28 mouse cellular contexts compared by ENCODE assay signal in genomic region chr11:115598309-115598708, GRCm38 (mm10). TPM values are rescaled to one million over a fixed set of nuclear protein-coding genes. Genes with fewer than 3 reads are reported as not detected.
DNase-seq lines count a peak whose midpoint lies in the region; ATAC-seq and TF ChIP-seq lines count a peak whose summit lies in the region.
"Had no signal": no experiment of that assay in that cellular context is flagged by ENCODE, and none has a peak within 500 bp of the region (broad histone marks: within the 10 kb centered on the region; RNA-seq: fewer than 3 reads in every experiment).

No protein-coding gene starts in this region.

- peaks cover 48% of the 10 kb centered on the region for H3K4me1 ChIP-seq in liver, embryonic 13.5 days (replicated peaks)
- peaks cover 27% of the 10 kb centered on the region for H3K4me1 ChIP-seq in liver, embryonic 11.5 days (replicated peaks; ENCODE audit: control insufficient read depth, insufficient read depth, low read length)
- H3K4me1 ChIP-seq in MEL (ENCODE audit: control insufficient read depth in 1 of 2, insufficient read depth in 2 of 2, low read length in 2 of 2): peaks cover 7 to 32% of the 10 kb centered on the region in 2 experiments
- H3K4me1 ChIP-seq in intestine, embryonic 15.5 days (replicated peaks): peaks cover 7% of the 10 kb centered on the region

- H3K79me2 ChIP-seq in MEL (ENCODE audit: control insufficient read depth, insufficient read depth, low read length, poor library complexity): peaks cover 58% of the 10 kb centered on the region
- peaks cover 100% of the 10 kb centered on the region for H3K79me2 ChIP-seq in macrophage (ENCODE audit: inconsistent target)

- H3K4me3 ChIP-seq in liver, embryonic 13.5 days (replicated peaks): no peak overlapping the region
- H3K4me3 ChIP-seq in liver, embryonic 11.5 days (ENCODE audit: low read depth, low read length): no peak overlapping the region
- H3K4me3 ChIP-seq in MEL (ENCODE audit: control insufficient read depth in 1 of 2, insufficient read depth in 1 of 2, low read depth in 2 of 2, low read length in 2 of 2) (no peak overlapping the region), macrophage (ENCODE audit: inconsistent target) (no peak overlapping the region)
- H3K4me3 ChIP-seq in intestine, embryonic 15.5 days (replicated peaks): no peak overlapping the region
- H3K4me3 ChIP-seq: embryonic facial prominence, embryonic 12.5 days; embryonic facial prominence, embryonic 15.5 days; gastrocnemius, adult 2 months; heart, embryonic 12.5 days; heart, embryonic 15.5 days had no signal

- no peaks in the 10 kb centered on the region for H3K27me3 ChIP-seq in liver, embryonic 13.5 days
- H3K27me3 ChIP-seq in liver, embryonic 11.5 days (replicated peaks; ENCODE audit: control insufficient read depth, insufficient read depth, low read length): no peaks in the 10 kb centered on the region
- no peaks in the 10 kb centered on the region for H3K27me3 ChIP-seq in MEL (ENCODE audit: control insufficient read depth in 1 of 2, insufficient read depth in 2 of 2, low read length in 2 of 2)
- H3K27me3 ChIP-seq in intestine, embryonic 15.5 days (replicated peaks): no peaks in the 10 kb centered on the region
- H3K27me3 ChIP-seq: CH12.LX; embryonic facial prominence, embryonic 12.5 days; embryonic facial prominence, embryonic 15.5 days; heart, embryonic 12.5 days; heart, embryonic 15.5 days had no signal

- no peaks in the 10 kb centered on the region for H3K9me3 ChIP-seq in liver, embryonic 13.5 days (replicated peaks)
- H3K9me3 ChIP-seq in liver, embryonic 11.5 days (ENCODE audit: control insufficient read depth, low read length): no peaks in the 10 kb centered on the region
- H3K9me3 ChIP-seq in MEL (replicated peaks; ENCODE audit: insufficient read depth, low read length): no peaks in the 10 kb centered on the region
- no peaks in the 10 kb centered on the region for H3K9me3 ChIP-seq in intestine, embryonic 15.5 days
- H3K9me3 ChIP-seq: embryonic facial prominence, embryonic 12.5 days; embryonic facial prominence, embryonic 15.5 days; heart, embryonic 12.5 days; heart, embryonic 15.5 days had no signal

- TF ChIP-seq EP300 in MEL (IDR thresholded peaks at IDR 0.05; ENCODE audit: low read depth in 1 of 2, low read length in 2 of 2): no peak

- no peak for TF ChIP-seq RAD21 in MEL (IDR thresholded peaks at IDR 0.05; ENCODE audit: low read depth, low read length)

- peaks cover 74% of the 10 kb centered on the region for H3K36me3 ChIP-seq in liver, embryonic 13.5 days
- peaks cover 30% of the 10 kb centered on the region for H3K36me3 ChIP-seq in liver, embryonic 11.5 days (ENCODE audit: control insufficient read depth, insufficient read depth, low read length)
- peaks cover 19 to 29% of the 10 kb centered on the region in 2 experiments for H3K36me3 ChIP-seq in MEL (ENCODE audit: control insufficient read depth in 1 of 2, insufficient read depth in 2 of 2, low read length in 2 of 2)
- H3K36me3 ChIP-seq in macrophage (ENCODE audit: inconsistent target): peaks cover 32% of the 10 kb centered on the region
- peaks cover 26% of the 10 kb centered on the region for H3K36me3 ChIP-seq in intestine, embryonic 15.5 days

- no peak overlapping the region; the same call in 1 of the 2 replicates for H3K27ac ChIP-seq in liver, embryonic 13.5 days
- no peak overlapping the region for H3K27ac ChIP-seq in liver, embryonic 11.5 days (ENCODE audit: low read depth, low read length)
- H3K27ac ChIP-seq in MEL (ENCODE audit: control insufficient read depth, low read depth, low read length) (no peak overlapping the region), macrophage (peak overlapping the region; percentile 66)
- no peak overlapping the region for H3K27ac ChIP-seq in intestine, embryonic 15.5 days
- H3K27ac ChIP-seq: embryonic facial prominence, embryonic 12.5 days; embryonic facial prominence, embryonic 15.5 days; gastrocnemius, adult 2 months; heart, embryonic 15.5 days; hindbrain, embryonic 14.5 days; hindbrain, postnatal 0 days had no signal

- WGBS in liver, embryonic 13.5 days (ENCODE audit: insufficient replicate concordance): 53% methylated on average over 4 of the region's 4 CpGs
- 68% methylated on average over 4 of the region's 4 CpGs for WGBS in liver, embryonic 11.5 days
- 54% methylated on average over 4 of the region's 4 CpGs for WGBS in macrophage (ENCODE audit: missing documents)
- 94% methylated on average over 4 of the region's 4 CpGs for WGBS in intestine, embryonic 15.5 days

- DNase-seq in liver, embryonic 13.5 days: no peak
- DNase-seq in liver, embryonic 11.5 days (ENCODE audit: low spot score): no peak
- no peak for DNase-seq in MEL (ENCODE audit: low read depth, low spot score)
- no peak for DNase-seq in gastrocnemius, adult 8-10 months (ENCODE audit: low spot score in 2 of 2)
- DNase-seq: adrenal gland, adult 8-10 months; adrenal gland, postnatal 25 days; B cell, adult 2 months; cerebellum, adult 18-20 months; cerebellum, adult 9-10 months; cerebellum, postnatal 14 days; forebrain, postnatal 0 days; gastrocnemius, adult 2 months; gastrocnemius, postnatal 25 days; heart, adult 18-20 months; heart, postnatal 10 days; heart, postnatal 4 days had no signal

- TF ChIP-seq CTCF in MEL (IDR thresholded peaks at IDR 0.05 in 2 of 3, conservative IDR thresholded peaks at IDR 0.05 in 1 of 3; ENCODE audit: control insufficient read depth in 1 of 3, insufficient read depth in 1 of 3, low read depth in 2 of 3, low read length in 3 of 3, poor library complexity in 1 of 3, severe bottlenecking in 1 of 3): no peak

- peak overlapping the region; percentile 22; the same call in 1 of the 2 replicates for H3K9ac ChIP-seq in liver, embryonic 13.5 days
- H3K9ac ChIP-seq in liver, embryonic 11.5 days (ENCODE audit: low read depth, low read length): no peak overlapping the region
- H3K9ac ChIP-seq in MEL (ENCODE audit: control insufficient read depth, low read depth, low read length, poor library complexity, severe bottlenecking): no peak overlapping the region
- H3K9ac ChIP-seq in intestine, embryonic 15.5 days: no peak overlapping the region
- H3K9ac ChIP-seq: embryonic facial prominence, embryonic 12.5 days; embryonic facial prominence, embryonic 15.5 days; forebrain, postnatal 0 days; heart, embryonic 12.5 days; heart, embryonic 15.5 days; hindbrain, embryonic 14.5 days had no signal

- H3K4me2 ChIP-seq in liver, embryonic 13.5 days: no peak overlapping the region
- H3K4me2 ChIP-seq in liver, embryonic 11.5 days: no peak overlapping the region
- no peak overlapping the region for H3K4me2 ChIP-seq in intestine, embryonic 15.5 days (replicated peaks)
- H3K4me2 ChIP-seq: embryonic facial prominence, embryonic 12.5 days; embryonic facial prominence, embryonic 15.5 days; heart, embryonic 12.5 days; heart, embryonic 15.5 days; hindbrain, embryonic 14.5 days had no signal

- ATAC-seq in liver, embryonic 13.5 days (ENCODE audit: low read depth): no peak
- ATAC-seq in liver, embryonic 11.5 days (replicated peaks; ENCODE audit: low FRiP score): no peak
- ATAC-seq in monocyte, adult 5-6 weeks (replicated peaks; ENCODE audit: insufficient number of reproducible peaks, low FRiP score, low TSS enrichment, poor library complexity, severe bottlenecking): no peak
- ATAC-seq in intestine, embryonic 15.5 days: no peak
- ATAC-seq: activated CD4-positive, CD25-positive, alpha-beta regulatory T cell, adult 4 months; forebrain, embryonic 14.5 days; forebrain, postnatal 0 days; hindbrain, postnatal 0 days had no signal

- TF ChIP-seq POLR2A in MEL (IDR thresholded peaks at IDR 0.05; ENCODE audit: control insufficient read depth in 1 of 2, insufficient read depth in 1 of 2, low read depth in 1 of 2, low read length in 2 of 2, poor library complexity in 1 of 2): no peak; a peak in 1 of 4 replicates

RNA-seq across cellular contexts. Expression of gene Mrps7, which starts 5.4 kb away (rescaled TPM):
- 71.5 and 77.4 TPM in 2 replicates for polyA plus RNA-seq in liver, embryonic 13.5 days (2015; fragmentation: Nextera tagmentation; extraction: Ambion mirVana)
- 121 and 125 TPM in 2 replicates for polyA plus RNA-seq in liver, embryonic 11.5 days (2014; fragmentation: Nextera tagmentation; extraction: Ambion mirVana)
- total RNA-seq in MEL (2012; rRNA removed): 138 and 157 TPM in 2 replicates
- polyA plus RNA-seq in MEL (2012; ENCODE audit: insufficient read depth in 1 of 2, insufficient read length in 2 of 2, low read depth in 1 of 2, low replicate concordance in 2 of 2, missing spikeins in 1 of 2) (100 to 1,000 TPM; 106 to 199 TPM), macrophage (2018) (21.1 to 35.5 TPM (median 25.6 TPM) in 3 replicates)
- 10 to 100 TPM in 12 of 26 experiments, 1 to 10 TPM in 14; 2.4 to 16.2 (median 8.0) TPM for total RNA-seq in macrophage (2018; cell fraction: chromatin; rRNA removed)
- total RNA-seq in macrophage (2018; cell fraction: cytosol; rRNA removed): 10 to 100 TPM; 21.8 to 37.3 (median 29.2) TPM
- 10 to 100 TPM in 18 of 26 experiments, 1 to 10 TPM in 8; 7.1 to 24.1 (median 11.5) TPM for total RNA-seq in macrophage (2018; cell fraction: nucleus; rRNA removed)
- 20.4 to 30.1 TPM (median 20.7 TPM) in 3 replicates for total RNA-seq in monocyte, adult 5-6 weeks (2017)
- 10 to 100 TPM; 73.4 to 84.2 (median 81.8) TPM for total RNA-seq in gastrocnemius, adult 8-10 months (2022)
- 89.5 and 98.3 TPM in 2 replicates for polyA plus RNA-seq in intestine, embryonic 15.5 days (2015; fragmentation: Nextera tagmentation; extraction: Ambion mirVana)

RNA-seq across cellular contexts. Expression of gene Gga3, which starts 5.5 kb away (rescaled TPM):
- 8.5 and 10.5 TPM in 2 replicates for polyA plus RNA-seq in liver, embryonic 13.5 days (2015; fragmentation: Nextera tagmentation; extraction: Ambion mirVana)
- 23.6 and 27.4 TPM in 2 replicates for polyA plus RNA-seq in liver, embryonic 11.5 days (2014; fragmentation: Nextera tagmentation; extraction: Ambion mirVana)
- total RNA-seq in MEL (2012; rRNA removed): 24.0 and 28.6 TPM in 2 replicates
- 10 to 100 TPM in 1 of 2 experiments, not detected in 1; 59.9 TPM for polyA plus RNA-seq in MEL (2012; ENCODE audit: insufficient read depth in 1 of 2, insufficient read length in 2 of 2, low read depth in 1 of 2, low replicate concordance in 2 of 2, missing spikeins in 1 of 2)
- total RNA-seq in macrophage (2018; cell fraction: chromatin; rRNA removed): 100 to 1,000 TPM in 17 of 26 experiments, 10 to 100 TPM in 9; 46.6 to 225 (median 115) TPM
- total RNA-seq in macrophage (2018; cell fraction: cytosol; rRNA removed): 10 to 100 TPM; 12.4 to 32.6 (median 22.4) TPM
- 100 to 1,000 TPM in 5 of 26 experiments, 10 to 100 TPM in 21; 28.6 to 160 (median 60.7) TPM for total RNA-seq in macrophage (2018; cell fraction: nucleus; rRNA removed)
- 15.8 to 69.3 TPM (median 37.7 TPM) in 3 replicates for polyA plus RNA-seq in macrophage (2018)
- total RNA-seq in monocyte, adult 5-6 weeks (2017): 32.1 to 47.8 TPM (median 37.8 TPM) in 3 replicates
- total RNA-seq in gastrocnemius, adult 8-10 months (2022): 10 to 100 TPM; 10.3 to 14.5 (median 11.6) TPM
- 18.3 and 18.6 TPM in 2 replicates for polyA plus RNA-seq in intestine, embryonic 15.5 days (2015; fragmentation: Nextera tagmentation; extraction: Ambion mirVana)

RNA-seq across cellular contexts. Expression of gene Mif4gd, which starts 14.5 kb away (rescaled TPM):
- 26.8 and 30.3 TPM in 2 replicates for polyA plus RNA-seq in liver, embryonic 13.5 days (2015; fragmentation: Nextera tagmentation; extraction: Ambion mirVana)
- 39.0 and 41.4 TPM in 2 replicates for polyA plus RNA-seq in liver, embryonic 11.5 days (2014; fragmentation: Nextera tagmentation; extraction: Ambion mirVana)
- 42.0 and 52.0 TPM in 2 replicates for total RNA-seq in MEL (2012; rRNA removed)
- polyA plus RNA-seq in MEL (2012; ENCODE audit: insufficient read depth in 1 of 2, insufficient read length in 2 of 2, low read depth in 1 of 2, low replicate concordance in 2 of 2, missing spikeins in 1 of 2) (10 to 100 TPM in 1 of 2 experiments, not detected in 1; 62.9 TPM), macrophage (2018) (24.9 to 57.5 TPM (median 29.7 TPM) in 3 replicates)
- 10 to 100 TPM; 17.5 to 86.6 (median 58.6) TPM for total RNA-seq in macrophage (2018; cell fraction: chromatin; rRNA removed)
- 10 to 100 TPM; 38.8 to 58.2 (median 50.4) TPM for total RNA-seq in macrophage (2018; cell fraction: cytosol; rRNA removed)
- 100 to 1,000 TPM in 1 of 26 experiments, 10 to 100 TPM in 25; 30.6 to 102 (median 72.1) TPM for total RNA-seq in macrophage (2018; cell fraction: nucleus; rRNA removed)
- total RNA-seq in monocyte, adult 5-6 weeks (2017): 37.5 to 42.1 TPM (median 41.2 TPM) in 3 replicates
- total RNA-seq in gastrocnemius, adult 8-10 months (2022): 10 to 100 TPM; 34.1 to 43.9 (median 40.3) TPM
- 30.0 and 34.6 TPM in 2 replicates for polyA plus RNA-seq in intestine, embryonic 15.5 days (2015; fragmentation: Nextera tagmentation; extraction: Ambion mirVana)

RNA-seq across cellular contexts. Expression of gene Slc25a19, which starts 29.8 kb away (rescaled TPM):
- 12.2 and 15.8 TPM in 2 replicates for polyA plus RNA-seq in liver, embryonic 13.5 days (2015; fragmentation: Nextera tagmentation; extraction: Ambion mirVana)
- 30.2 and 30.9 TPM in 2 replicates for polyA plus RNA-seq in liver, embryonic 11.5 days (2014; fragmentation: Nextera tagmentation; extraction: Ambion mirVana)
- total RNA-seq in MEL (2012; rRNA removed): 30.0 and 35.3 TPM in 2 replicates
- polyA plus RNA-seq in MEL (2012; ENCODE audit: insufficient read depth in 1 of 2, insufficient read length in 2 of 2, low read depth in 1 of 2, low replicate concordance in 2 of 2, missing spikeins in 1 of 2) (10 to 100 TPM in 1 of 2 experiments, not detected in 1; 43.1 TPM), macrophage (2018) (14.9 to 26.4 TPM (median 17.0 TPM) in 3 replicates)
- 10 to 100 TPM; 11.5 to 92.4 (median 48.7) TPM for total RNA-seq in macrophage (2018; cell fraction: chromatin; rRNA removed)
- 10 to 100 TPM in 25 of 26 experiments, 1 to 10 TPM in 1; 8.4 to 30.4 (median 22.0) TPM for total RNA-seq in macrophage (2018; cell fraction: cytosol; rRNA removed)
- 10 to 100 TPM; 15.6 to 83.5 (median 39.5) TPM for total RNA-seq in macrophage (2018; cell fraction: nucleus; rRNA removed)
- 14.2 to 23.5 TPM (median 15.3 TPM) in 3 replicates for total RNA-seq in monocyte, adult 5-6 weeks (2017)
- total RNA-seq in gastrocnemius, adult 8-10 months (2022): 10 to 100 TPM; 35.7 to 45.7 (median 40.7) TPM
- polyA plus RNA-seq in intestine, embryonic 15.5 days (2015; fragmentation: Nextera tagmentation; extraction: Ambion mirVana): 24.7 and 25.4 TPM in 2 replicates

RNA-seq across cellular contexts. Expression of gene Nup85, which starts 34.1 kb away (rescaled TPM):
- 158 and 175 TPM in 2 replicates for polyA plus RNA-seq in liver, embryonic 13.5 days (2015; fragmentation: Nextera tagmentation; extraction: Ambion mirVana)
- polyA plus RNA-seq in liver, embryonic 11.5 days (2014; fragmentation: Nextera tagmentation; extraction: Ambion mirVana): 277 and 296 TPM in 2 replicates
- total RNA-seq in MEL (2012; rRNA removed): 338 and 362 TPM in 2 replicates
- polyA plus RNA-seq in MEL (2012; ENCODE audit: insufficient read depth in 1 of 2, insufficient read length in 2 of 2, low read depth in 1 of 2, low replicate concordance in 2 of 2, missing spikeins in 1 of 2) (100 to 1,000 TPM in 1 of 2 experiments, not detected in 1; 370 TPM), macrophage (2018) (11.4 to 41.8 TPM (median 14.7 TPM) in 3 replicates)
- total RNA-seq in macrophage (2018; cell fraction: chromatin; rRNA removed): 10 to 100 TPM in 25 of 26 experiments, 1 to 10 TPM in 1; 10.0 to 98.2 (median 49.3) TPM
- 10 to 100 TPM in 25 of 26 experiments, 1 to 10 TPM in 1; 8.5 to 19.6 (median 14.7) TPM for total RNA-seq in macrophage (2018; cell fraction: cytosol; rRNA removed)
- 100 to 1,000 TPM in 1 of 26 experiments, 10 to 100 TPM in 24, 1 to 10 TPM in 1; 8.9 to 116 (median 27.8) TPM for total RNA-seq in macrophage (2018; cell fraction: nucleus; rRNA removed)
- total RNA-seq in monocyte, adult 5-6 weeks (2017): 44.3 to 90.7 TPM (median 75.8 TPM) in 3 replicates
- total RNA-seq in gastrocnemius, adult 8-10 months (2022): 10 to 100 TPM; 16.6 to 21.7 (median 20.9) TPM
- 150 and 155 TPM in 2 replicates for polyA plus RNA-seq in intestine, embryonic 15.5 days (2015; fragmentation: Nextera tagmentation; extraction: Ambion mirVana)
